Mouse (Mus musculus): ENCODE measurements at regions not wholly inside any gene's neighbourhood (a gene's known extent, or its start where the extent isn't known, plus 50 kb on each side); places are given as distances from the start of the nearest gene placed in this dataset.

- no peak for DNase-seq
Observed at GRCm38 (mm10) chr14:73978694-73979093, 317.7 kb downstream of the Gm21750 start.

- DNase-seq = no peak
Observed at GRCm38 (mm10) chr14:73996229-73996628, 335.2 kb downstream of the Gm21750 start.

- no peak for DNase-seq
Observed at GRCm38 (mm10) chr14:73997796-73998195, 336.8 kb downstream of the Gm21750 start.

- no peak for DNase-seq
Observed at GRCm38 (mm10) chr14:73999409-73999909, 338.4 kb downstream of the Gm21750 start.

- peak; percentile 21 for DNase-seq
Observed at GRCm38 (mm10) chr14:74006911-74007310, 345.9 kb downstream of the Gm21750 start.

GRCm38 (mm10) chr14:74011555-74011954 lies 350.5 kb downstream of the Gm21750 start:
- no peak for DNase-seq

GRCm38 (mm10) chr14:74019421-74019820 lies 358.4 kb downstream of the Gm21750 start:
- DNase-seq = no peak

GRCm38 (mm10) chr14:74047009-74047694 lies 386.1 kb downstream of the Gm21750 start:
- no peak for DNase-seq

- DNase-seq = no peak
Observed at GRCm38 (mm10) chr14:74047695-74048280, 386.8 kb downstream of the Gm21750 start.

GRCm38 (mm10) chr14:74048386-74048785 lies 387.4 kb downstream of the Gm21750 start:
- DNase-seq = no peak

- DNase-seq = no peak
Observed at GRCm38 (mm10) chr14:74066051-74066450, 405.0 kb downstream of the Gm21750 start.

- DNase-seq = no peak
Observed at GRCm38 (mm10) chr14:74093016-74093415, 432.0 kb downstream of the Gm21750 start.

GRCm38 (mm10) chr14:74099696-74100095 lies 438.7 kb downstream of the Gm21750 start:
- DNase-seq = no peak

- no peak for DNase-seq
Observed at GRCm38 (mm10) chr14:74112603-74113002, 451.6 kb downstream of the Gm21750 start.

GRCm38 (mm10) chr14:74113116-74113515 lies 452.1 kb downstream of the Gm21750 start:
- DNase-seq = no peak

- DNase-seq = no peak
Observed at GRCm38 (mm10) chr14:74113556-74113955, 452.5 kb downstream of the Gm21750 start.

GRCm38 (mm10) chr14:74117686-74118085 lies 456.7 kb downstream of the Gm21750 start:
- no peak for DNase-seq

- no peak for DNase-seq
Observed at GRCm38 (mm10) chr14:74145202-74145700, 484.2 kb downstream of the Gm21750 start.

- no peak for DNase-seq
Observed at GRCm38 (mm10) chr14:74166221-74166620, 474.4 kb upstream of the Htr2a start.

GRCm38 (mm10) chr14:74169131-74169875 lies 471.3 kb upstream of the Htr2a start:
- DNase-seq = no peak

GRCm38 (mm10) chr14:74180066-74180465 lies 460.6 kb upstream of the Htr2a start:
- DNase-seq = no peak

- no peak for DNase-seq
Observed at GRCm38 (mm10) chr14:74182996-74183395, 457.6 kb upstream of the Htr2a start.

GRCm38 (mm10) chr14:74201710-74202109 lies 438.9 kb upstream of the Htr2a start:
- no peak for DNase-seq
